Mouse (Mus musculus): ENCODE data around the gene Tmem43.

The Tmem43 gene

DNA sequence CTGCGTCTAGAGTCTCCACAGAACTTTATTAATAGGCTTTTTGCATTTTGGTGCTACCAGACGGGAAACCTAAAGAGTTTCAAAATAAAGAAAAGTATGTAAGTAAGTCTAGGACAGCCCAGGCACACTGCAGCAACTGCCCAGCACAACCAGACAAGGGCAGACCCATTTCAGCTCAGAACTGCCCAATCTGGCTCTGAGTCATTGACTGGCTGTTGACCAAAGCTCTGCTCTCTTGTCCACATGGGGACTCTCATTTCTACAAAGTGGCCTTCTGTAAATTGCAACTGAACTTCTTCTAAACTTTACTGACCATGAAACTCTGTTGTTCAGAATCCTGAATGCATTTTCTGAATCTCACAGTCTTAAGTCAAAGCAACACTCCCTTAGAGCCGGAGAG lies 61.7 kb downstream of the Tmem43 start:
- no peak for DNase-seq (ENCODE audit: low spot score)

- no peak for DNase-seq (ENCODE audit: low spot score)
Measured at GRCm38 (mm10) chr6:91536047-91536765, 62.7 kb downstream of the Tmem43 start.

All from c-Kit-positive CD71-positive TER-119-positive erythroid progenitor cells, embryonic 14.5 days (primary cell).